Mouse (Mus musculus) limb, embryonic 14.5 days (tissue): Measurements from ENCODE around the gene Tmem56. TPM values are rescaled to one million over a fixed set of nuclear protein-coding genes. Genes with fewer than 3 reads are reported as not detected.

Source experiments
- ATAC-seq: fragments of 200-750 bp; cut with Nextera tagmentation; 2 replicates; pipeline ENCODE4 v1.8.0; 2017; ENCODE audit warnings: low read depth, moderate number of reproducible peaks, moderate TSS enrichment; ENCODE audit not compliant: low FRiP score
- DNase-seq: peaks from one replicate; pipeline ENCODE4 v3.0.0-alpha.2; 2015; ENCODE audit warnings: low spot score
- H3K27ac ChIP-seq: fragments of 300-500 bp; sonication (generic); replicated peaks from 2 replicates; pipeline ENCODE4 v1.5.1; 2014; ENCODE audit warnings: low read depth, mild to moderate bottlenecking, low read length, moderate library complexity, mixed read lengths
- H3K27me3 ChIP-seq: fragments of 300-500 bp; sonication (generic); 2 replicates; pipeline ENCODE4 v1.6.1; 2014; ENCODE audit warnings: low read length, mixed read lengths; ENCODE audit not compliant: control insufficient read depth, insufficient read depth
- H3K36me3 ChIP-seq: fragments of 300-500 bp; sonication (generic); 2 replicates; pipeline ENCODE4 v1.6.1; 2014; ENCODE audit warnings: mild to moderate bottlenecking, low read length, moderate library complexity, mixed read lengths; ENCODE audit not compliant: control insufficient read depth, insufficient read depth
- H3K4me1 ChIP-seq: fragments of 300-500 bp; sonication (generic); 2 replicates; pipeline ENCODE4 v1.6.1; 2014; ENCODE audit warnings: antibody characterized with exemption, low read length, mixed read lengths; ENCODE audit not compliant: control insufficient read depth, insufficient read depth
- H3K4me2 ChIP-seq: fragments of 300-500 bp; sonication (generic); replicated peaks from 2 replicates; pipeline ENCODE4 v1.6.1; 2014; ENCODE audit warnings: low read depth, mild to moderate bottlenecking, low read length, moderate library complexity; ENCODE audit not compliant: severe bottlenecking
- H3K4me3 ChIP-seq: fragments of 300-500 bp; sonication (generic); replicated peaks from 2 replicates; pipeline ENCODE4 v1.5.1; 2014; ENCODE audit warnings: low read length
- H3K9ac ChIP-seq: fragments of 300-500 bp; sonication (generic); 2 replicates; pipeline ENCODE4 v1.6.1; 2014; ENCODE audit warnings: mild to moderate bottlenecking, low read depth, low read length, moderate library complexity; ENCODE audit not compliant: severe bottlenecking
- H3K9me3 ChIP-seq: fragments of 300-500 bp; sonication (generic); 2 replicates; pipeline ENCODE4 v1.6.1; 2016; ENCODE audit warnings: low read length; ENCODE audit not compliant: control insufficient read depth
- POLR2A ChIP-seq: fragments of 200-500 bp; IDR thresholded peaks from 2 replicates; pipeline ENCODE4 v1.8.0; 2012; ENCODE audit warnings: inconsistent platforms, mild to moderate bottlenecking, moderate library complexity, borderline replicate concordance; ENCODE audit not compliant: insufficient read depth, insufficient read length; ENCODE audit errors: extremely low read depth
- WGBS: fragments of 180-500 bp; shearing (Covaris S2); extraction: QIAGEN DNeasy Blood & Tissue Kit; methylation state at CpG from one replicate; pipeline ENCODE4 v1.1.7; 2014; 5-methylcytosine and 5-hydroxymethylcytosine counted together
- polyA plus RNA-seq, 2 experiments: library from polyadenylated mRNA; depleted of rRNA in 1 of 2; stranded (reverse) in 1 of 2; unstranded in 1 of 2; fragments of >200 nt; fragmentation: Nextera tagmentation in 1 of 2; extraction: Ambion mirVana in 1 of 2; gene quantifications; 2 replicates each; pipeline versions ENCODE4 v1.2.1 to v1.2.3; 2012 to 2014

The Tmem56 gene
- polyA plus RNA-seq, 2 experiments, result 1.4 to 1.8 TPM

DNA sequence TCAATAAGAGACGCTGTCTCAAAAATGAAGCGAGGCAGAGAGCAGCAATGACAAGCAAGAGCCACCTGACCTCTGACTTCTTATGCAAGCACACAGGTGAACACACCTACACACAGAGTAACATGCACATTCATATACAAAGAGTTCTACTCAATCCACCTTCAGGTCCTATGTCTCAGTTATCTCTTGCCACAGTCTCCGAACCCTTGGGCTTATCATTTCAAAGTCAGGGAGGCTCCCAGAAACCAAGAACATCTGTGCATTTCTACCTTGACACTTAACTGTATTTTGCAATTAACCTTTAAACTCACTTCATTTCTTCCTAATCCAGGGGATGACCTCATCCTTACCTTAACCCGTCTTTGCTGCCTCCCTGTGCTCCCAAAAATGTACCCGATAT is 15.6 kb downstream of the Tmem56 start:
- ATAC-seq (no peak), DNase-seq (no peak)
- Histone ChIP-seq H3K9me3 (no peaks in the 10 kb centered on the region), H3K36me3 (no peaks in the 10 kb centered on the region), H3K4me3 (no peak overlapping the region), H3K4me1 (no peaks in the 10 kb centered on the region), H3K4me2 (no peak overlapping the region), H3K9ac (no peak overlapping the region), H3K27ac (no peak overlapping the region), H3K27me3 (peaks cover 25% of the 10 kb centered on the region)
- WGBS, result 78% methylated on average over 5 of the region's 5 CpGs
- TF ChIP-seq POLR2A, result no peak

DNA sequence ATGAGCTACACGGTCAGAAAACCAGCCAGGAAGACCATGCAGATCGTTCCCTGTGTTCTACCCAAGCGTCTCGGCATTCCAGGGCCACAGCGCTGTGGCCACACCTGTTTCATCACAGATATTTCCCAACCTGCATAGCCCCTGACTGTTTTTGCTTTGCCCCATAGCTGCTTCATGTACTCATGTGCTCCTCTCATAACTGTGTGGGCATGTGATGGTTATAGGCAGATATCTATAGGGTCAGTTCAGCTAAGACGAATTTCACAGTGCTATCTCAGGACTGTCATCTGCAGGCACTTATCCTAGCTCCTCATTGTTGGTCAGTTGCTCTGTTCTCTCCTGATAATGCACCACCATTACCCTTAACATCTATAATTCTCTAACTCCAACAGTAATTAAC is 18.7 kb downstream of the Tmem56 start:
- no peak overlapping the region for H3K4me3 ChIP-seq
- peaks cover 49% of the 10 kb centered on the region for H3K27me3 ChIP-seq
- DNase-seq (no peak), ATAC-seq (no peak)
- H3K9ac ChIP-seq, result no peak overlapping the region
- WGBS, result 53% methylated on average over 6 of the region's 6 CpGs
- no peaks in the 10 kb centered on the region for H3K9me3 ChIP-seq
- no peaks in the 10 kb centered on the region for H3K36me3 ChIP-seq
- H3K27ac ChIP-seq, result no peak overlapping the region
- H3K4me2 ChIP-seq, result no peak overlapping the region
- no peak for TF ChIP-seq POLR2A
- peaks cover 2% of the 10 kb centered on the region; the same call in 1 of the 2 replicates for H3K4me1 ChIP-seq

DNA sequence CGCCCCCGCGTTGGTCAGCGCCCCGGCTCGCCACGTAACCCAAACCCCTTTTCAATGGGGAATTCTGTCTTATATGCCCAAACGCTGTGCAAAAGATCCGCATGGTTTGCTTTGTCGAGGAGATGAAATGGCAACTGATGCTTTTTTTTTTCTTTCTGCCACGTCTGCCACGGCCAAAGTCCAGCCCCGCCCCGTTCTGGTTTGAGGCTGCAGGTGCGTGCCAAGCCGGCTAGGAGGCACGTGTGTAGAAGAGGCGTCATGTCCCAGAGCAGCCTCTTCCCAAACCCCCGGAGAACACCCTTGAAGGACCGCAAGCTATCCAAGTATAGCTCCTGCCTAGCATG is 19.7 kb downstream of the Tmem56 start:
- DNase-seq (peak; percentile 41), ATAC-seq (no peak; the same call in 1 of the 2 replicates)
- WGBS, result 3% methylated on average over 20 of the region's 20 CpGs
- H3K36me3 ChIP-seq, result no peaks in the 10 kb centered on the region
- H3K9ac ChIP-seq, result peak overlapping the region; percentile 58
- no peaks in the 10 kb centered on the region for H3K9me3 ChIP-seq
- H3K27me3 ChIP-seq, result peaks cover 49% of the 10 kb centered on the region
- 0 out of 2 replicates have a peak overlapping the region, but pooled peaks have one; percentile 13 for H3K27ac ChIP-seq
- TF ChIP-seq POLR2A, result no peak
- H3K4me3 ChIP-seq, result peak overlapping the region; percentile 64
- peaks cover 5% of the 10 kb centered on the region; the same call in 1 of the 2 replicates for H3K4me1 ChIP-seq
- H3K4me2 ChIP-seq, result peak overlapping the region; percentile 97

DNA sequence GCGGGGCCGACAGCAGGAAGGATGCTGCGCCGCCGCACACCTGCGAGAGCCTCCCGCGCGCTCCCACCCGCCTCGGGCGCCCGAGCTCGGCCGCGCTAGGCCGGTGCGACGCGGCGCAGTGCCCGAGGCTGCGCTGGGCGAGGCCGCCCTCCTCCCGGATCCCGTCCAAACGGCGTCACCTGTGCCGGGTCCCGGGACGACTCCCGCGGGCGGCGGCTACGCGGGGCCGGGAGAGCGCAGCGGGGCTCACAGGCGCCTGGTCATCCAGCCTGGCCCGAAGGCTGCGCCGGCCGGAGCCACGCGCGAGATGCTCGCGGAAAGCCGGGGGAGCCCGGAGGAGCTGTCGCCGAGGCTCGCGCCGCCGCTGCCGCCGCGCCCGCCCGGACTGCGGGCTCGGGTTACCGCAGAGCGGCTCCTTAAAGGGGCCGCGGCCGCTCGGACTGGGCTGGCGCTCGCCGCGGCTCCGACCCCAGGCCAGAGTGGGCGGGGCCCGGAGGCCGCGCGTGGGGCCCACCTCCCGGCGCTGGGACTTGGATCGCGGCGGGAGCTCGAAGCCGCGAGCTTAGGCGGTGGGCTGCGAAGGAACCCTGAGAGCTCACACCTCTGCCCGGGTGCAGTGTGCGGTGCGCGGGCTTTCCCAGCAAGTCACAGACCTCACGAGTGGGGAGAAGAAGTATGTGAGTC is 20.2 kb downstream of the Tmem56 start:
- H3K27me3 ChIP-seq, result peaks cover 49% of the 10 kb centered on the region
- H3K9me3 ChIP-seq, result no peaks in the 10 kb centered on the region
- peak; percentile 52 for DNase-seq
- peaks cover 5% of the 10 kb centered on the region; the same call in 1 of the 2 replicates for H3K4me1 ChIP-seq
- H3K27ac ChIP-seq, result 0 out of 2 replicates have a peak overlapping the region, but pooled peaks have one; percentile 13
- peak overlapping the region; percentile 64 for H3K4me3 ChIP-seq
- WGBS, result 1% methylated on average over 35 of the region's 97 CpGs
- TF ChIP-seq POLR2A, result no peak
- peak overlapping the region; percentile 97 for H3K4me2 ChIP-seq
- no peaks in the 10 kb centered on the region for H3K36me3 ChIP-seq
- ATAC-seq, result peak; percentile 87
- H3K9ac ChIP-seq, result peak overlapping the region; percentile 58

DNA sequence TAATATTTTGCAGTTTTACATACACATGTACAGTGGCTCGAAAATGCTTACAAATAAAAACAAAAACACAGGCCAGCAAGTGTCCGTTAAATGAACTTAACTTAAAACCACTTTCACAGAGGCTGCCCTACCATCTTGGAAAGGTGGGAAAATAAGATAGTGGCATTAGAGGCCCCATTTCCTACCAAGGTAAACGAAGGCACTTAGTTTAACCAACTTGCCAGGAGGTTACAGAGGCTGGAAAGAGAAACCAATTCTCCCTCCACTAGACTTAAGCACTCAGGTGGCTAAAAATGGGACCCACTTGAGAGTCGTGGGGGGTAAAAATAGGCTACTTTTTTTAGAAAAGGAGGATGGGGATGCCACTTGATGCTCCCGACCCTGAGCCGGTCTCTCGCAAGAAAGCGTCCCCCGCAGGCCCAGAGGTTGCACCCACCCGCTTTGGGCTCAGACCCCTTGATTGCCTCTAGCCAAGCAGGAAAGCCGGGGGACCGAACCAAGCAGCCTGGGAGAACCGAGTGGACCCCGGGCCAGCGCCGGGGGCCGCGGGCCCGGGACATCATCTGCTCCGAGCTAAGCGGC is 20.9 kb downstream of the Tmem56 start:
- DNase-seq (no peak), ATAC-seq (no peak)
- Histone ChIP-seq H3K9me3 (no peaks in the 10 kb centered on the region), H3K4me2 (peak overlapping the region; percentile 97), H3K9ac (peak overlapping the region; percentile 58), H3K27me3 (peaks cover 49% of the 10 kb centered on the region), H3K27ac (no peak overlapping the region), H3K4me3 (peak overlapping the region; percentile 64), H3K36me3 (no peaks in the 10 kb centered on the region), H3K4me1 (peaks cover 5% of the 10 kb centered on the region; the same call in 1 of the 2 replicates)
- 16% methylated on average over 11 of the region's 21 CpGs for WGBS
- no peak for TF ChIP-seq POLR2A
